Mouse (Mus musculus) small intestine, adult 2 months (tissue): ENCODE results near the gene Gm10770.

Experiments used
- CTCF ChIP-seq: fragments of 200-500 bp; IDR thresholded peaks from 2 replicates; pipeline ENCODE4 v1.5.1; 2012; ENCODE audit warnings: low read depth, mild to moderate bottlenecking, control low read depth, inconsistent platforms, low read length, moderate library complexity, mixed read lengths; ENCODE audit not compliant: insufficient replicate concordance, insufficient read length; ENCODE audit errors: extremely low read depth
- POLR2A ChIP-seq: fragments of 200-500 bp; IDR thresholded peaks from 2 replicates; pipeline ENCODE4 v1.6.1; 2012; ENCODE audit warnings: low read depth, mild to moderate bottlenecking, control low read depth, inconsistent platforms, low read length, moderate library complexity

- TF ChIP-seq POLR2A (no peak), CTCF (no peak)
Measured at GRCm38 (mm10) chr2:150132773-150133172, 46.7 kb downstream of the Gm10770 start.
